In genomic region chr6:126172071-126172470, GRCm38 (mm10) we compare ENCODE assay signal across 20 mouse cellular contexts. TPM values are rescaled to one million over a fixed set of nuclear protein-coding genes. Genes with fewer than 3 reads are reported as not detected.
"Had no signal": no experiment of that assay in that cellular context is flagged by ENCODE, and none has a peak within 500 bp of the region (broad histone marks: within the 10 kb centered on the region; RNA-seq: fewer than 3 reads in every experiment).

No protein-coding gene starts in this region.

- DNase-seq: lung, embryonic 14.5 days; lung, postnatal 10 days; lung, postnatal 4 days; midbrain, embryonic 14.5 days; retina, postnatal 1 day; right cerebral cortex, adult 18-20 months; right cerebral cortex, postnatal 25 days; right cerebral cortex, postnatal 4 days; spleen, adult 18-20 months; thymus, adult 18-20 months; thymus, postnatal 14 days; thymus, postnatal 36 days had no signal

- H3K4me3 ChIP-seq: midbrain, embryonic 10.5 days; midbrain, embryonic 12.5 days; myocyte; neural tube, embryonic 13.5 days; neural tube, embryonic 15.5 days had no signal

- ATAC-seq: midbrain, embryonic 16.5 days had no signal

- H3K4me1 ChIP-seq: neural tube, embryonic 15.5 days had no signal

- H3K27ac ChIP-seq: midbrain, embryonic 10.5 days; midbrain, embryonic 12.5 days; neural tube, embryonic 13.5 days; neural tube, embryonic 15.5 days had no signal

RNA-seq across cellular contexts. Expression of gene Ntf3, which starts 5.4 kb away (rescaled TPM):
- total RNA-seq: megakaryocyte, adult 5-6 weeks; megakaryocyte-erythroid progenitor cell, adult 5-6 weeks had no signal
- polyA plus RNA-seq: myocyte had no signal
